Mouse (Mus musculus) liver, adult 2 months (tissue): ENCODE data around the gene Nhlrc2.

Experiments used
- CTCF ChIP-seq: fragments of 200-500 bp; IDR thresholded peaks from 2 replicates; pipeline ENCODE4 v1.5.1; 2011; ENCODE audit warnings: low read depth, low read length, control low read depth
- POLR2A ChIP-seq: fragments of 200-500 bp; IDR thresholded peaks from 2 replicates; pipeline ENCODE4 v1.6.1; 2011; ENCODE audit warnings: low read length, control low read depth; ENCODE audit not compliant: insufficient read depth; ENCODE audit errors: extremely low read depth

GRCm38 (mm10) chr19:56618845-56619244 lies 70.8 kb downstream of the Nhlrc2 start:
- TF ChIP-seq CTCF (no peak), POLR2A (no peak)
